Mouse (Mus musculus) neural tube, embryonic 12.5 days (tissue): ENCODE data around the gene Btg2. TPM values are rescaled to one million over a fixed set of nuclear protein-coding genes. Genes with fewer than 3 reads are reported as not detected.
A peak's percentile ranks its signal among the peaks of the same experiment; 100 is the strongest.

Experiments used
- ATAC-seq: fragments of 200-750 bp; cut with Nextera tagmentation; 2 replicates; pipeline ENCODE4 v1.8.0; 2017; ENCODE audit warnings: low read depth, mild to moderate bottlenecking, moderate TSS enrichment, moderate library complexity; ENCODE audit not compliant: low FRiP score
- H3K27ac ChIP-seq: fragments of 300-500 bp; sonication (generic); 2 replicates; pipeline ENCODE4 v1.5.1; 2016
- H3K27me3 ChIP-seq: fragments of 300-500 bp; sonication (generic); replicated peaks from 2 replicates; pipeline ENCODE4 v1.6.1; 2016; ENCODE audit warnings: mild to moderate bottlenecking
- H3K36me3 ChIP-seq: fragments of 300-500 bp; sonication (generic); 2 replicates; pipeline ENCODE4 v1.6.1; 2016; ENCODE audit warnings: mild to moderate bottlenecking
- H3K4me1 ChIP-seq: fragments of 300-500 bp; sonication (generic); 2 replicates; pipeline ENCODE4 v1.6.1; 2016
- H3K4me2 ChIP-seq: fragments of 300-500 bp; sonication (generic); replicated peaks from 2 replicates; pipeline ENCODE4 v1.6.1; 2016; ENCODE audit warnings: mild to moderate bottlenecking
- H3K4me3 ChIP-seq: fragments of 300-500 bp; sonication (generic); 2 replicates; pipeline ENCODE4 v1.5.1; 2016
- H3K9ac ChIP-seq: fragments of 300-500 bp; sonication (generic); 2 replicates; pipeline ENCODE4 v1.6.1; 2016; ENCODE audit warnings: mild to moderate bottlenecking
- H3K9me3 ChIP-seq: fragments of 300-500 bp; sonication (generic); 2 replicates; pipeline ENCODE4 v1.6.1; 2016; ENCODE audit warnings: mild to moderate bottlenecking
- WGBS: fragments of 180-500 bp; shearing (Covaris S2); methylation state at CpG from one replicate; pipeline ENCODE4 v1.1.7; 2016; 5-methylcytosine and 5-hydroxymethylcytosine counted together
- polyA plus RNA-seq: library from polyadenylated mRNA; unstranded; fragments of >200 nt; fragmentation: Nextera tagmentation; extraction: Ambion mirVana; gene quantifications from 2 replicates; pipeline ENCODE4 v1.2.1, GENCODE M21; 2016

The Btg2 gene
- polyA plus RNA-seq, 1 experiment from 2014 or later = 120 TPM

GRCm38 (mm10) chr1:134048759-134049158 lies 30.2 kb downstream of the Btg2 start:
- Histone ChIP-seq H3K27ac (no peak overlapping the region), H3K27me3 (0 out of 2 replicates have a peak, but pooled peaks cover 4% of the 10 kb centered on the region), H3K4me2 (no peak overlapping the region), H3K4me3 (no peak overlapping the region), H3K36me3 (no peaks in the 10 kb centered on the region), H3K9me3 (no peaks in the 10 kb centered on the region), H3K4me1 (peaks cover 3% of the 10 kb centered on the region), H3K9ac (no peak overlapping the region)
- ATAC-seq = peak; percentile 45
- 4% methylated on average over 5 of the region's 5 CpGs for WGBS

- no peak overlapping the region for H3K4me3 ChIP-seq
- no peak overlapping the region for H3K27ac ChIP-seq
- H3K4me2 ChIP-seq = no peak overlapping the region
- 0 out of 2 replicates have a peak, but pooled peaks cover 4% of the 10 kb centered on the region for H3K27me3 ChIP-seq
- WGBS = 82% methylated on average over 6 of the region's 6 CpGs
- no peaks in the 10 kb centered on the region for H3K9me3 ChIP-seq
- H3K9ac ChIP-seq = no peak overlapping the region
- no peak for ATAC-seq
- H3K36me3 ChIP-seq = no peaks in the 10 kb centered on the region
- peaks cover 4% of the 10 kb centered on the region for H3K4me1 ChIP-seq
Measured at GRCm38 (mm10) chr1:134047431-134047830, 31.5 kb downstream of the Btg2 start.

- Histone ChIP-seq H3K4me1 (peaks cover 14% of the 10 kb centered on the region), H3K36me3 (no peaks in the 10 kb centered on the region), H3K27ac (no peak overlapping the region), H3K27me3 (0 out of 2 replicates have a peak, but pooled peaks cover 4% of the 10 kb centered on the region), H3K4me3 (peak overlapping the region; percentile 11; the same call in 1 of the 2 replicates), H3K9ac (peak overlapping the region; percentile 36), H3K9me3 (no peaks in the 10 kb centered on the region), H3K4me2 (peak overlapping the region; percentile 59)
- WGBS = 25% methylated on average over 23 of the region's 23 CpGs
- ATAC-seq = peak; percentile 17; the same call in 1 of the 2 replicates
Measured at GRCm38 (mm10) chr1:134046387-134046786, 32.5 kb downstream of the Btg2 start.

- Histone ChIP-seq H3K4me2 (peak overlapping the region; percentile 59), H3K36me3 (no peaks in the 10 kb centered on the region), H3K27ac (no peak overlapping the region), H3K4me1 (peaks cover 14% of the 10 kb centered on the region), H3K27me3 (0 out of 2 replicates have a peak, but pooled peaks cover 4% of the 10 kb centered on the region), H3K9me3 (no peaks in the 10 kb centered on the region), H3K4me3 (peak overlapping the region; percentile 11; the same call in 1 of the 2 replicates), H3K9ac (peak overlapping the region; percentile 36)
- peak; percentile 65; the same call in 1 of the 2 replicates for ATAC-seq
- 9% methylated on average over 7 of the region's 9 CpGs for WGBS
Measured at GRCm38 (mm10) chr1:134045971-134046370, 32.9 kb downstream of the Btg2 start.

- Histone ChIP-seq H3K4me1 (peaks cover 14% of the 10 kb centered on the region), H3K9me3 (no peaks in the 10 kb centered on the region), H3K4me2 (no peak overlapping the region), H3K27ac (no peak overlapping the region), H3K9ac (no peak overlapping the region), H3K4me3 (no peak overlapping the region), H3K27me3 (0 out of 2 replicates have a peak, but pooled peaks cover 4% of the 10 kb centered on the region), H3K36me3 (no peaks in the 10 kb centered on the region)
- no peak for ATAC-seq
- 93% methylated on average over 6 of the region's 6 CpGs for WGBS
Measured at GRCm38 (mm10) chr1:134044805-134045204, 34.1 kb downstream of the Btg2 start.

GRCm38 (mm10) chr1:134042341-134042740 lies 36.6 kb downstream of the Btg2 start:
- no peak for ATAC-seq
- 13% methylated on average over 1 of the region's 1 CpGs for WGBS
- H3K9ac ChIP-seq = no peak overlapping the region
- H3K4me2 ChIP-seq = no peak overlapping the region
- no peak overlapping the region for H3K27ac ChIP-seq
- H3K4me3 ChIP-seq = no peak overlapping the region
- no peaks in the 10 kb centered on the region for H3K27me3 ChIP-seq
- H3K36me3 ChIP-seq = no peaks in the 10 kb centered on the region
- no peaks in the 10 kb centered on the region for H3K9me3 ChIP-seq
- H3K4me1 ChIP-seq = peaks cover 14% of the 10 kb centered on the region

- Histone ChIP-seq H3K9ac (no peak overlapping the region), H3K4me3 (no peak overlapping the region)
- ATAC-seq = no peak
Measured at GRCm38 (mm10) chr1:134041900-134042299, 37.0 kb downstream of the Btg2 start.

GRCm38 (mm10) chr1:134039361-134039760 lies 39.6 kb downstream of the Btg2 start:
- no peak overlapping the region for H3K4me2 ChIP-seq
- no peak overlapping the region for H3K4me3 ChIP-seq
- peaks cover 11% of the 10 kb centered on the region; the same call in 1 of the 2 replicates for H3K4me1 ChIP-seq
- H3K27me3 ChIP-seq = no peaks in the 10 kb centered on the region
- H3K9ac ChIP-seq = no peak overlapping the region
- 94% methylated on average over 2 of the region's 2 CpGs for WGBS
- no peak overlapping the region for H3K27ac ChIP-seq
- no peaks in the 10 kb centered on the region for H3K36me3 ChIP-seq
- ATAC-seq = no peak
- no peaks in the 10 kb centered on the region for H3K9me3 ChIP-seq

More at GRCm38 (mm10) chr1:134041900-134042299, 37.0 kb downstream of the Btg2 start:
- Histone ChIP-seq H3K9me3 (no peaks in the 10 kb centered on the region), H3K27ac (no peak overlapping the region), H3K4me2 (no peak overlapping the region), H3K27me3 (no peaks in the 10 kb centered on the region), H3K36me3 (no peaks in the 10 kb centered on the region), H3K4me1 (peaks cover 14% of the 10 kb centered on the region)
- 58% methylated on average over 2 of the region's 2 CpGs for WGBS

- Histone ChIP-seq H3K4me1 (peaks cover 11% of the 10 kb centered on the region; the same call in 1 of the 2 replicates), H3K4me2 (no peak overlapping the region; the same call in 1 of the 2 replicates), H3K4me3 (no peak overlapping the region), H3K27ac (no peak overlapping the region), H3K9me3 (no peaks in the 10 kb centered on the region), H3K36me3 (no peaks in the 10 kb centered on the region), H3K9ac (no peak overlapping the region), H3K27me3 (no peaks in the 10 kb centered on the region)
- no peak for ATAC-seq
- 76% methylated on average over 4 of the region's 4 CpGs for WGBS
Measured at GRCm38 (mm10) chr1:134038336-134038735, 40.6 kb downstream of the Btg2 start.

- H3K9ac ChIP-seq = no peak within 1 kb of the TSS
- no peaks in the 10 kb centered on the region for H3K27me3 ChIP-seq
- WGBS = 41% methylated on average over 9 of the region's 9 CpGs
- H3K4me2 ChIP-seq = peak within 1 kb of the TSS; percentile 16; the same call in 1 of the 2 replicates
- H3K9me3 ChIP-seq = no peaks in the 10 kb centered on the region
- no peaks in the 10 kb centered on the region for H3K36me3 ChIP-seq
- H3K27ac ChIP-seq = no peak within 1 kb of the TSS
- peaks cover 7% of the 10 kb centered on the region; the same call in 1 of the 2 replicates for H3K4me1 ChIP-seq
- ATAC-seq = no peak
- H3K4me3 ChIP-seq = no peak within 1 kb of the TSS
Measured at GRCm38 (mm10) chr1:134037172-134037571, 41.7 kb downstream of the Btg2 start, which contains the start of gene Fmod. Gene Fmod, plus strand, starts transcription at chr1:134037254.

- ATAC-seq = no peak
Measured at GRCm38 (mm10) chr1:134036492-134036891, 42.4 kb downstream of the Btg2 start.

GRCm38 (mm10) chr1:134028161-134028846 lies 50.6 kb downstream of the Btg2 start:
- Histone ChIP-seq H3K9me3 (no peaks in the 10 kb centered on the region), H3K36me3 (no peaks in the 10 kb centered on the region), H3K27ac (no peak overlapping the region), H3K4me3 (no peak overlapping the region), H3K27me3 (no peaks in the 10 kb centered on the region), H3K4me1 (no peaks in the 10 kb centered on the region), H3K9ac (no peak overlapping the region), H3K4me2 (no peak overlapping the region)
- ATAC-seq = no peak
- WGBS = 88% methylated on average over 14 of the region's 14 CpGs

More at GRCm38 (mm10) chr1:134036492-134036891, 42.4 kb downstream of the Btg2 start:
- no peak overlapping the region for H3K4me3 ChIP-seq
- H3K4me1 ChIP-seq = 0 out of 2 replicates have a peak, but pooled peaks cover under 1% of the 10 kb centered on the region
- no peak overlapping the region for H3K27ac ChIP-seq
- no peaks in the 10 kb centered on the region for H3K36me3 ChIP-seq
- H3K9ac ChIP-seq = no peak overlapping the region
- H3K27me3 ChIP-seq = no peaks in the 10 kb centered on the region
- no peaks in the 10 kb centered on the region for H3K9me3 ChIP-seq
- WGBS = 71% methylated on average over 2 of the region's 2 CpGs
- H3K4me2 ChIP-seq = no peak overlapping the region
